Mouse (Mus musculus) right cerebral cortex, adult 18-20 months (tissue): ENCODE data around the gene Olfr1380.
A peak's percentile ranks its signal among the peaks of the same experiment; 100 is the strongest.
"Not testable (repeated sequence)": the region's sequence is repeated elsewhere in the genome, so short reads cannot be mapped to it uniquely, and the experiment has no call there.

Experiments
- DNase-seq: peaks from one replicate; pipeline ENCODE4 v3.0.0; 2022; ENCODE audit warnings: mixed read lengths

The Olfr1380 gene

DNA sequence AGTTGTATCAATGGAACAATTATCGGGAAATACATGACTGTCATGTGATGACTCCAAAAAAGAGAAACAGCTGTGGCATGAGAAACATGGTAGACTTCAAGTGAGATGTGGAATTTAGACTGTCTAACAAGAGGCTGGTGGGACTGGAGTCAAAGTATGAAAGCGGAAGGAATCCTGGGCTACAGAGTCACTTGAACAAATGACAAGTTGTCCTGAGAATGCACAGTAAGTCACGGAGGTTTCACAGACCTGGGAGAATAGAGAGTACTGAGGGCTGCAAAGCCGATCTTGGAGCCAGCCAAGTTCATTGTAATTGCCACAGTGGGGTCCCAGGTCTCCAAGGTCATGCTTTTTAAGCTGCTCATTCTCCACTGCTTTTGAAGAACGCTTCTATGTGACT lies at the start of gene Olfr1380:
Gene Olfr1380 (plus strand): TSS at position 301 of the 400 bp plus-strand sequence.
- DNase-seq, result not testable (repeated sequence)

DNA sequence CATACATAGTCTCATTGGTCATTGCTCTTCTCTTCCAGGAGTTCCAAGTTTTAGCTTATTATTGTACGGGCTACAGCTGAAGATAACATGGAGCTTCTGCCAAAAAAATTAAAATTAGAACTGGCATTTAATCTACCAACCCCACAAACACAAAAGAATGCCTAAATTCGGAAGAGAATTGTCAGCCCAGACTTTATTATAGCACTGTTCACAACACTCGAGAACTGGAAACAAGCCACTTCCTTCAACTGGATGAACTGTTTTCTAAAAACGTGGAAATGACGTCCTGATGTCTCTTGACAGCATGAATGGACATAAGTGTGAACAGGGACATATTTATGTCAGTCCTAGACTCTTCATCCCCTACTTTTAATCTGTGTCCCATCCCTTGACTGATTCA lies 38.6 kb upstream of the Olfr1380 start:
- DNase-seq, result peak; percentile 3

DNA sequence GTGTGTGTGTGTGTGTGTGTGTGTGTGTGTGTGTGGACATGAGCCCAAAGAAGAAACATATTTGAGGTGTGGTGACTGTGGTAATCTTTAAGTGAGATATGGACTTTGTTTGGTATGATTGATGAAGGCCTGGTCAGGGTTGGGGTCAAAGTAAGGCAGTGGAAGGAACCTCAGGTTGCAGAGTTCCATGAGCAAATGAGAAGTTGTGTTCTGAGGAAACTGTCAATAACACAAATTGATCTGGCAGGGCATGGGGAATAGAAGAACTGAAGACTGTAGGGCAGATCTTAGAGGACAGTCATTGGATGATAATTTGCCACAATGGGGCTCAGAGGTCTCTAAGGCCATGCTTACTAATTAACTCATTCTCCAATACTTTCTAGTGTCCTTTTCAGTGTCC lies 37.3 kb upstream of the Olfr1380 start, which contains the start of gene Olfr1383:
Gene Olfr1383 (plus strand): TSS at position 301 of the 400 bp plus-strand sequence.
- DNase-seq, result no peak

DNA sequence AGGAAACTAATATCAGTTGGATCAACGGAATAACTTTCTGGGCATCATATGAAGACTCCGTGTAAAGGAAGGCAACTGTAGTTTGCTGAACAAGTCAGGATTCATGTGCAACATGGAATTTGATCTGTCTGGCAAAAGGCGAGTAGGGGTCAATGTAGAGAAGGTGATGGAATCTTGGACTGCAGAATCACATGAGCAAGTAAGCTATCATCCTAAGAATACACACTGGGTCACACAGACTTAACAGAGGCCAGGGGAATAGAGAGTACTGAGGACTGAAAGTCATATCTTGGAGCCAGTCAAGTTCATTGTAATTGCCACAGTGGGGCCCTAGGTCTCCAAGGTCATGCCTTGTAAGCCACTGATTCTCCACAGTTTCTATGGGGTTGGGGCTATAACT lies 28.7 kb upstream of the Olfr1380 start, which contains the start of gene Olfr1382:
Gene Olfr1382 (plus strand): TSS at position 301 of the 400 bp plus-strand sequence.
- DNase-seq, result no peak

DNA sequence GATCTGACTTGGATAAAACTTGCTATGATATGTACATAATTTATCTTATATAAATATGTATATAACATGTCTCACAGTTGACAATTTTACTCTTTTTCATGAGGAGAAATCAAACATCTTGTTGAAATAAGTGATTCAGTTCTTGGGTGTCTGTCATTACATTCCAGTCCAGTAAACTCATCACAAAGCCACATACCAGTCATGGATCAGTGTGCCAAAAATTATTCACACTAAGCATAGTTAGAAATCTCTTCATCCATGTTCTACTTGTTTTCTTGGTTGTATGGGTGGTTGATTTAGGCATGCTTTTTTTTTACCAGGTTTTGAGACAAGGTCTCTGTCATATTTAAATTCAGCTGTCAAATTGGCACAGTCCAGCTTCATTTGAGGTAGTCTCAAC lies 23.9 kb upstream of the Olfr1380 start:
- no peak for DNase-seq

DNA sequence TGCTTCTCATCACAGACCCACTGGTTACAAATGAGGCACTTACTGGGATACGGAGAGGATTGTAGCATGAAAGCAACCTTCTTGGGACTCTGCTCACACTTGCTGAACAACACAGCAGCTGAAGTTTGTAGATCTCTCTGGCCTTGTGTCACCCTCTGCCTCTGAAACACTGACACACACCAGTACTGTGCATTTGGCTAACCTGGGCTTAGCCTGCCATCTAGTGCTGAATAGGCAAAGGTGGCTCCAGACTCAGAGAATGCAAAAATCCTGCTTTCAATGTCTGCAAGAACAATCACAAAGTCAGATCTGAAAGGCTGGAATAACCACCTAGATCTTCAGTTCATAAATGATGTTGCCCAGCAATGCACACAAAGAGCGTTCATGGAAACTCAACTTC lies 20.0 kb upstream of the Olfr1380 start:
- DNase-seq, result peak; percentile 39

DNA sequence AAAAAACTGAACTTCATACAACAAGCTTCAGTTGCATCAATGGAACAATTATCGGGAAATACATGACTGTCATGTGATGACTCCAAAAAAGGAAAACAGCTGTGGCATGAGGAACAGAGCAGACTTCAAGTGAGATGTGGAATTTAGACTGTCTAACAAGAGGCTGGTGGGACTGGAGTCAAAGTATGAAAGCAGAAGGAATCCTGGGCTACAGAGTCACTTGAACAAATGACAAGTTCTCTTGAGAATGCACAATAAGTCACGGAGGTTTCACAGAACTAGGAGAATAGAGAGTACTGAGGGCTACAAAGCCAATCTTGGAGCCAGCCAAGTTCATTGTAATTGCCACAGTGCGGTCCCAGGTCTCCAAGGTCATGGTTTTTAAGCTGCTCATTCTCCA lies 13.5 kb upstream of the Olfr1380 start, which contains the start of gene Olfr1381:
Gene Olfr1381 (plus strand): TSS at position 301 of the 400 bp plus-strand sequence.
- not testable (repeated sequence) for DNase-seq

DNA sequence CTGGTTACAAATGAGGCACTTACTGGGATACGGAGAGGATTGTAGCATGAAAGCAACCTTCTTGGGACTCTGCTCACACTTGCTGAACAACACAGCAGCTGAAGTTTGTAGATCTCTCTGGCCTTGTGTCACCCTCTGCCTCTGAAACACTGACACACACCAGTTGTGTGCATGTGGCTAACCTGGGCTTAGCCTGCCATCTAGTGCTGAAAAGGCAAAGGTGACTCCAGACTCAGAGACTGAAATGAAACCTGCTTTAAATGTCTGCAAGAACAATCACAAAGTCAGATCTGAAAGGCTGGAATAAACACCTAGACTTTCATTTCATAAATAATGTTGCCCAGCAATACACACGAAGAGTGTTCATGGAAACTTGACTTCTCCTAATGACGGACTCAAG lies 2.6 kb upstream of the Olfr1380 start:
- DNase-seq, result not testable (repeated sequence)

DNA sequence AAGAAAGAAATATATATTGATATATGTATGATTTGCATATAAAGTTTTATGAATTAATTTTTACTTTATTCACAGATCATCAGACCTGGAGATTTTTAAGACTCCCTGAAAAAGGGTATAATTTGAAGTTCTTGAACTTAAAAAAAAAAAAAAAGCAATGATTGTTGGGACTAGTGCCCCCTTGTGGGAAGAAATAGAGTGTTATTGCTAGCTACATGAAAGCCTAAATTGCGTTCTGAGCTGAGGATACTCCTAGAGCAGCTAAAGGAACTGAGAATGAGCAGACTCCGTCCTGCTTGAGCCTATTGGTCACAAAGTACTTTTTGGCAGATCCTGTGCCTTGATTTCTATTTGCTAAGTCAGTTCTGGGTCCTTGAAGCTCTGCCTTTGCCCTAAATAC lies 18.4 kb downstream of the Olfr1380 start:
- DNase-seq, result not testable (repeated sequence)

DNA sequence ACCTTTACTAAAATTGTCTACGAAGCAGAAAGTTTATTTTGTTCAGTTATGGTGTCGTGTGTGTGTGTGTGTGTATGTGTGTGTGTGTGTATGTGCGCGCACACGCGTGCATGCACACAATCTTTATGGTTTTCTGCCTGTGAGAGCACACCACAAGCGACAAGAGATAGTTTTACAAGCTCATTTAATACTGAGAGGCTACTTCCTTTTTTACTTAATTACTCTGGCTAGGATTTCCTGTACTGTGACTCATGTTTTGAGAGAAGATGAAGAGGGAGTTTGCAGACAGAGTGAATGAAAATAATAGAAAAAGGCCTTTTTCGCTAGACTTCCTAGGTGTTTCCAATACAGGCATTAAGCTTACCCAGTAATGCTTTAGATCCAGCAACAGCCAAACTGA lies 23.8 kb downstream of the Olfr1380 start:
- DNase-seq, result not testable (repeated sequence)

DNA sequence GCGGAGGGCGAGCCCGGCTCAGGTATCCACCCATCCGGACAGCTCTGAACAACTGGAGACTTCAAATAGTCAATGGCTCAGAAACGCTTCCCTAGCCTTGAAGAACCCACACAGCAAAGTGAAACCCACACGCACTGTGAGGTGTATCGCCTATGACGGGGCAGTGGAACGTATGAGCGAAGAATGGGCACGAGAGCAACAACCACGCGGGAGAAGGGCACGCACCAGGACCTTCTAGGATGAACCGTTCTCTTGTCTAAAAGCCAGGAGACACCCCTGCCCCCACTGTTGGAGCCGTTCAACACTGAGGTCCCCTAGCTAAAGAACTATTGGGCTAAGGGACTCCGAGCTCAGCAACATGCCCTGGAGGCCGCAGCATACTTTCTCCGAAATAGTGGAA lies 33.5 kb downstream of the Olfr1380 start:
- DNase-seq, result no peak

DNA sequence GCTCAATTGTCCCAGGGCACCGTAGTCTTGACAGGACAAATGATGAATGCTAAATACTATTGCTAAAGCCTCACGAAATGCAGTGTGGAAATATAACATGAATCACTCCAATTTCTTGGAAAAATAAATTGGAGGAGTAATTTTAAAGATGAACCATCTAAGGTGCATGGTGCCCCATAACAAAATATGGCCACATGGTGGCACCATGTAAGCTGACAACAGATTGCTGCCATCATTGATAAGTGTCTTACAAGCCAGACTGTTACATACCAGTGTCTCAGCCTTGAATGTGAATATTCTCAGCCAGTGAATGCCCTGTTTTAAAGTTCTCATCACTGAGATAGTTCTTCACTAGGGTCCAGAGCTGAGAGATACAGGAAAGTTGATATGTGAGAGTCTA lies 40.5 kb downstream of the Olfr1380 start:
- DNase-seq, result not testable (repeated sequence)

DNA sequence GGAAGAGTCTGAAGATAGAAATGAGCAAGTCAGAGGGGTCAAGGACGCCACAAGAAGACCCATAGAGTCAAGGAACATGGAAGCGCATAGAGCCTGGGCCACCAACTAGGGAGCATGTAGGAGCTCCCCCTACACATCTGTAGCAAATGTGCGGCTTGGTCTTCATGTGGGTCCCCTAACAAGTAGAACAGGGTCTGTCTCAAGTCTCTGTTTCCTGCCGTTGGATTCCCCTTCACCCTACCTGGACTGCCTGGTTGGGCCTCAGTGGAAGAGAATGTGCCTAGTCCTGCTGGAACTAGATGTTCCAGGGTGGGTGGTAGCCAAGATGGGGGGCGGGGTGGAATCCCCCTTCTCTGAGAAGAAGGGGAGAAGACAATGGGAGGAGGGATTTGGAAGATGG lies 51.6 kb downstream of the Olfr1380 start:
- not testable (repeated sequence) for DNase-seq

DNA sequence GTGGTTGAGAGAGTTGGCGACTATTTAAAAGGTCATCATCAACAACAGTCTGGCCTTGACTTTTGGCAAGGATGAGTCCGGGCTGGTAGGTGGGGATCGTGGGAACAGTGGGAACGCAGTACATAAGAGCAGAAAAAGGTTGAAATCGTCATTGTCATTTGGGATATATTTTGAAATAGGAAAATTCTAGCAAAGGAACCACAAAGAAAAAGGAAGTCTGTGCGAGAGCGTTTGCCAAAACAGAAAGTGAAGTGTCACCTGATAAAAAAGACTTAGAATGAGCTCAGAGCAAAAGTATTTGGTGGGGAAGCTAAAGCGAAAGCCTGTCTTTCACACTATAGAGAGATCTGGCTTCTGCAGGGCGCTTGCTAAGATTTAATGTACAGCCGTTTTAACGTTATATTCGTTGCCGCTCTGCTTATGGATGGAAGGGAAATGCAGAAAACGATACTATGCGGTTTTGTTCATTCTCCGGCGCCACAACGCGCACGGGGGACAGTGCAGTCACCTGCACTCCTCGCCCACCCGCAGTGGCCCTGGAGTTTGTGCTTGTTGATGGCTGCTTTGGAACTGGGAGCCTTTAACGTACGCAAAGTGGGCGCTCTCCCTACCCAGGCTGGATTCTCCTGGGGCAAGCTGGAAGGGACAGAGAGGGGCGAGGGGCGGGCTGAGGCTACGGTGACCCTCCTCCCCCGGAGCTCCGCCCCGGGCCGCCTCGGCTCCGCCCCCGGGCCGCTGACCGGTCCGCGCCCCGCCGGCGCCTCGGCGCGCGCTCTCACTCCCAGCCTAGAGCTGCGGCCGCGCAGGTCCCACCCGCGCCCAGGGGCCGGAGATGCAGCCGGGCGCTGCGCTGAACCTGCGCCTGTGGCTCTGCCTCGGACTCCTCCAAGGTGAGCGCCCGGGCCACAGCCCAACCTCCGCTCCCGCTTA lies 52.5 kb downstream of the Olfr1380 start, which contains the start of gene Flt4:
Gene Flt4 (plus strand): TSS at position 326 of the 930 bp plus-strand sequence.
- DNase-seq, result not testable (repeated sequence)

DNA sequence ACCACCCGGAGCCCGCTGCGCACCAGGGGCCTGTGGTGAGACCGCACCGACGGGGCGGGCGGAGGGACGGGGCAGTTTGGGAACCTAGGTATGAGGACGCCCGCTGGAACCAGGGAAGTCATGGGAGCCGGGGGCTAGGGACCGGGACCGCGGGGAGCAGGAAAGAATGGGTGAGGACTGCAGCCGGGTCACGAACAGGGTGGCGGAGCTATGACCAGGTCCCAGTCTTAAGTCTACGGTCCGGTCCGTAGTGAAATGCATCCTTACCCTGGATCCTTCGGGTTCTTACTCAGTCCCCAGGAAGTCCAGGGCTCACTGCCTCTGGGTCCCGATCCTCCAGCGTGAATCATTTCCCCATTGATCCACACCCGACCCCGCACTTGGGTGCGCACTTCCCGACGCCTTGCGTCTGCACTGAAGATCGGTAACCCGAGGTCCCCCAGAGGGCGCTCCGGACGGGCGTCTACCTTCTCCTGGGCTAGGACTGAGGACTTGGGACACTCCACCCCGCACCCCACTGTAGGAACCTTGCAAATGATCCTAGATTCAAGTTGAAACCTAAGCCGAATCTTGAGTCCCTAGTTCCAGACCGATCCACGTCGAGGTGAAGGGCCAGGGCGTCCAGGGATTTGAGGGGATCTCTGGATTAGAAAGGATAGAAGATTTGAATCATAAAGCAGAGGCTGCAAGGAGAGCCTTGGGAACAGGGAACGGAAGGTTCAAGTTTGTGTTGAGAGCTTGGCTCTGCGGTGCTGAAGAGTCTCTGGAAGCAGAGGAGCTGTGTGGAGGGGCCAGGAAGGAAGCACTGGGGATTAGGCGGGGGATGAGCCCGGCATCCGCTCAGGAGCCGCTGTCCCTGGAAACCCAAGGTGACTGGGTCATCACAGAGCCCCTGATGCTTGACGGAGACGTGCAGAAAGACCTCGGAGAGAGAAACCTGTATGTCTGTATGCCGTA lies 53.5 kb downstream of the Olfr1380 start:
- DNase-seq, result not testable (repeated sequence)

DNA sequence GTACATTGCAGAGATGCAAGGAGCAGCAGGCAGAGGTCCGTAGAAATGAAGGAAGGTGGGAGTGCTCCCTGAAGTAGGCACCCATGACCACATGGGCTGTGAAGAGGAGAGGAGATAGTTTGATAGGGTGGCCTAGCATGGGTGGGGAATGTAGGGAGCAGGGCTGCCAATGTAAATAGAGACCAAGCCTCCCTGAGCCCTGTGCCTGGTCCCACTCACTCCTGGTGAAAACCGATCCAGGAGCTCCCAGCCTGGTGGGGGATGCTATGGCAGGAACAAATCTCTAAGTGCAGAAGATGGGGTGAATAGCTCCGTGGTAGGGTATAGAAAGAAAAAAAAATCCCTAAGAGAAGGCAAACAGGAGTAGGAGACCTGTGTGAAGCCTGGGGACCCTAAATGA lies 54.7 kb downstream of the Olfr1380 start:
- DNase-seq, result not testable (repeated sequence)

DNA sequence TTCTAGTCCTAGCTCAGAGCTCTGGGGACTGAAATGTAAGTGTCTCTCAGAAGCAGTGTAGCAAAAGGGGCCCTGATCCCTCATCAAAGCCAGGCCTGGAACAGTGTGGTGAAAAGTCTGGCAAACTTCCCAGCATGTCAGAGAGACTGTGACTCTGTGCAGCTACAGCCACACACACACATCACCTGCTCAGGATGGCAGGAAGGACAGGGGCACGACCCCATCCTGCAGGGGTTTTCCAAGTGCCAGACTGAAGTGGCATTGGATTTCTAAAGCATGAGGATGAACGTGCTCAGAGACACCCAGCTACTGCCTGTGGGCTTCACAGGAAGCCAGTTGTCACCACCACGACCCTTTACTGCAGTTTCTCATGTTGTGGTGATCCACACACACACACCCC lies 55.5 kb downstream of the Olfr1380 start:
- no peak for DNase-seq

DNA sequence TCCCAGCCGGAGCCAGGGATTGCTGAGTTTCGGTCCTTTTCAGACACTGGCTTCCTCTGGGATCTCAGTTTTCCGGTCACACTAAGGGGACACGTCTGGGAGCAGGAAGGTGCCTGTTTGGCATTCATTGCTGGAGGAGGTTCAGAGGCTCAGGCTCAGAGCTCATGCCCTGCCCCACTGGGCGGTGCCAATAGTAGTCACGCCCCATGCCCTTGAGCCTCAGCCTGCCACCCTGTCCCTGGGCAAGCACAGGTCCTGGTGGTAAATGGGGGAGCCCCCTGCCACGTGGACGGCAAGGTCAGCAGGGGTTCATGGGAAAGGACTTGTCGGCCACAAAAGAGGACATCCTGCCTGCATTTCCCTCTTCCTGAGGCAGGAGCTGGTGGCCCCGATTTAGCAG lies 56.7 kb downstream of the Olfr1380 start:
- no peak for DNase-seq
